ENCODE assay signal across 34 mouse cellular contexts in the genomic region with DNA sequence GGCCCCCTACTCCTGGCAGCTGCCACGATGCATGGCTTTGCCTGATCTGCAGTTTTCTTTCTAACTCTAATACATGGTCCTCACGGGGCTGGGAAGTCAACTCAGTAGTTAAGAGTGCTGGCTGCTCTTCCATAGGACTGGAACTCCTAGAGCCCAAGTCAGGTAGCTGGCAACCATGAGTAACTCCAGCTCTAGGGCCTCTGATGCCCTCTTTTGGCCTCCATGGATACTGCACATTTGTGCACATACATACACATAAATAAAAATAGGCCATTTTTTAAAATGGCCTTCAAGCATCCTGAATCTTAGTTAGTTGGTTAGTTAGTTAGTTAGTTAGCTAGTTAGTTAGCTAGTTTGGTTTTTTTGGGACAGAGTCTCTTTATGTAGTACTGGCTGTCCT. TPM values are rescaled to one million over a fixed set of nuclear protein-coding genes. Genes with fewer than 3 reads are reported as not detected.
A peak's percentile ranks its signal among the peaks of the same experiment; 100 is the strongest.
DNase-seq lines count a peak whose midpoint lies in the region; ATAC-seq and TF ChIP-seq lines count a peak whose summit lies in the region.
"Had no signal": no experiment of that assay in that cellular context is flagged by ENCODE, and none has a peak within 500 bp of the region (broad histone marks: within the 10 kb centered on the region; RNA-seq: fewer than 3 reads in every experiment).

No protein-coding gene starts in this region.

- ATAC-seq in intestine, postnatal 0 days, result no peak
- ATAC-seq in intestine, embryonic 15.5 days, result no peak
- no peak for ATAC-seq in hindbrain, embryonic 13.5 days (ENCODE audit: low FRiP score)
- ATAC-seq in forebrain, embryonic 12.5 days (ENCODE audit: low FRiP score), result no peak
- ATAC-seq: midbrain, embryonic 13.5 days had no signal

- no peaks in the 10 kb centered on the region; the same call in 1 of the 2 replicates for H3K36me3 ChIP-seq in intestine, postnatal 0 days (ENCODE audit: control insufficient read depth, insufficient read depth)
- H3K36me3 ChIP-seq in intestine, embryonic 15.5 days, result no peaks in the 10 kb centered on the region
- H3K36me3 ChIP-seq in macrophage (ENCODE audit: inconsistent target), result peaks cover 59% of the 10 kb centered on the region
- no peaks in the 10 kb centered on the region for H3K36me3 ChIP-seq in hindbrain, embryonic 13.5 days
- no peaks in the 10 kb centered on the region for H3K36me3 ChIP-seq in forebrain, embryonic 12.5 days (replicated peaks)
- H3K36me3 ChIP-seq: embryonic facial prominence, embryonic 12.5 days; heart, embryonic 13.5 days; limb, embryonic 15.5 days; midbrain, embryonic 13.5 days had no signal

- peak; percentile 49 for TF ChIP-seq CTCF in intestine, postnatal 0 days (IDR thresholded peaks at IDR 0.05; ENCODE audit: low read depth)

- 89% methylated on average over 2 of the region's 2 CpGs for WGBS in intestine, postnatal 0 days
- 95% methylated on average over 2 of the region's 2 CpGs for WGBS in intestine, embryonic 15.5 days
- 88% methylated on average over 2 of the region's 2 CpGs for WGBS in macrophage (ENCODE audit: missing documents)
- 86% methylated on average over 2 of the region's 2 CpGs for WGBS in hindbrain, embryonic 13.5 days
- WGBS in forebrain, embryonic 12.5 days, result 92% methylated on average over 2 of the region's 2 CpGs

- H3K9me3 ChIP-seq in intestine, postnatal 0 days (ENCODE audit: control insufficient read depth), result no peaks in the 10 kb centered on the region
- no peaks in the 10 kb centered on the region for H3K9me3 ChIP-seq in intestine, embryonic 15.5 days
- no peaks in the 10 kb centered on the region for H3K9me3 ChIP-seq in hindbrain, embryonic 13.5 days
- H3K9me3 ChIP-seq in forebrain, embryonic 12.5 days, result no peaks in the 10 kb centered on the region
- H3K9me3 ChIP-seq: embryonic facial prominence, embryonic 12.5 days; heart, embryonic 13.5 days; limb, embryonic 15.5 days; midbrain, embryonic 13.5 days had no signal

- H3K4me2 ChIP-seq in intestine, postnatal 0 days (replicated peaks; ENCODE audit: low read depth), result no peak overlapping the region
- H3K4me2 ChIP-seq in intestine, embryonic 15.5 days (replicated peaks), result no peak overlapping the region
- no peak overlapping the region for H3K4me2 ChIP-seq in hindbrain, embryonic 13.5 days
- H3K4me2 ChIP-seq in forebrain, embryonic 12.5 days, result no peak overlapping the region
- H3K4me2 ChIP-seq: embryonic facial prominence, embryonic 12.5 days; heart, embryonic 13.5 days; limb, embryonic 15.5 days; midbrain, embryonic 13.5 days had no signal

- no peaks in the 10 kb centered on the region for H3K27me3 ChIP-seq in intestine, postnatal 0 days (replicated peaks; ENCODE audit: control insufficient read depth, insufficient read depth, low read length)
- no peaks in the 10 kb centered on the region for H3K27me3 ChIP-seq in intestine, embryonic 15.5 days (replicated peaks)
- no peaks in the 10 kb centered on the region for H3K27me3 ChIP-seq in hindbrain, embryonic 13.5 days
- H3K27me3 ChIP-seq in forebrain, embryonic 12.5 days, result no peaks in the 10 kb centered on the region
- H3K27me3 ChIP-seq: CH12.LX; embryonic facial prominence, embryonic 12.5 days; heart, embryonic 13.5 days; limb, embryonic 15.5 days; megakaryocyte, embryonic 14.5 days; midbrain, embryonic 13.5 days had no signal

- H3K27ac ChIP-seq in intestine, postnatal 0 days (ENCODE audit: low read depth, low read length), result no peak overlapping the region
- H3K27ac ChIP-seq in intestine, embryonic 15.5 days, result no peak overlapping the region
- H3K27ac ChIP-seq in macrophage, result peak overlapping the region; percentile 28
- H3K27ac ChIP-seq in hindbrain, embryonic 13.5 days, result no peak overlapping the region
- no peak overlapping the region for H3K27ac ChIP-seq in forebrain, embryonic 12.5 days
- H3K27ac ChIP-seq: embryonic facial prominence, embryonic 12.5 days; gastrocnemius, adult 2 months; heart, embryonic 13.5 days; limb, embryonic 15.5 days; midbrain, embryonic 13.5 days; stomach, postnatal 0 days had no signal

- no peak overlapping the region for H3K9ac ChIP-seq in intestine, postnatal 0 days (ENCODE audit: low read depth, low read length)
- H3K9ac ChIP-seq in intestine, embryonic 15.5 days, result no peak overlapping the region
- H3K9ac ChIP-seq in hindbrain, embryonic 13.5 days, result no peak overlapping the region
- H3K9ac ChIP-seq in forebrain, embryonic 12.5 days, result no peak overlapping the region
- H3K9ac ChIP-seq: embryonic facial prominence, embryonic 12.5 days; heart, embryonic 13.5 days; limb, embryonic 15.5 days; midbrain, embryonic 13.5 days had no signal

- H3K4me3 ChIP-seq in intestine, postnatal 0 days (ENCODE audit: low read depth, low read length), result no peak overlapping the region
- H3K4me3 ChIP-seq in intestine, embryonic 15.5 days (replicated peaks), result no peak overlapping the region
- H3K4me3 ChIP-seq in macrophage (ENCODE audit: inconsistent target), result no peak overlapping the region
- no peak overlapping the region for H3K4me3 ChIP-seq in hindbrain, embryonic 13.5 days
- H3K4me3 ChIP-seq in forebrain, embryonic 12.5 days (replicated peaks), result no peak overlapping the region
- H3K4me3 ChIP-seq: embryonic facial prominence, embryonic 12.5 days; gastrocnemius, adult 2 months; heart, embryonic 13.5 days; limb, embryonic 15.5 days; megakaryocyte, embryonic 14.5 days; midbrain, embryonic 13.5 days had no signal

- DNase-seq in 416B (ENCODE audit: low read depth) (peak; percentile 23), NIH3T3 (ENCODE audit: low read depth) (peak; percentile 20)
- no peak for DNase-seq in adrenal gland, adult 8-10 months
- DNase-seq: adrenal gland, adult 2 months; cerebellum, adult 18-20 months; cerebellum, postnatal 14 days; gastrocnemius, adult 2 months; heart, adult 11 months; heart, postnatal 14 days; kidney, adult 9 months; kidney, postnatal 25 days; lung, adult 18-20 months; lung, postnatal 10 days; right cerebral cortex, postnatal 14 days; thymus, adult 2 months had no signal

- H3K79me2 ChIP-seq in macrophage (ENCODE audit: inconsistent target), result peaks cover 99% of the 10 kb centered on the region

- no peaks in the 10 kb centered on the region for H3K4me1 ChIP-seq in intestine, postnatal 0 days (replicated peaks; ENCODE audit: control insufficient read depth, insufficient read depth, low read length)
- no peaks in the 10 kb centered on the region for H3K4me1 ChIP-seq in intestine, embryonic 15.5 days (replicated peaks)
- no peaks in the 10 kb centered on the region for H3K4me1 ChIP-seq in hindbrain, embryonic 13.5 days (replicated peaks)
- no peaks in the 10 kb centered on the region for H3K4me1 ChIP-seq in forebrain, embryonic 12.5 days
- H3K4me1 ChIP-seq: embryonic facial prominence, embryonic 12.5 days; heart, embryonic 13.5 days; limb, embryonic 15.5 days; midbrain, embryonic 13.5 days had no signal

RNA-seq across cellular contexts. Expression of gene Apobec1, which starts 9.3 kb away (rescaled TPM):
- polyA plus RNA-seq in intestine, postnatal 0 days (2015; fragmentation: Nextera tagmentation; extraction: Ambion mirVana), result 23.8 and 26.0 TPM in 2 replicates
- polyA plus RNA-seq in intestine, embryonic 15.5 days (2015; fragmentation: Nextera tagmentation; extraction: Ambion mirVana), result 6.3 and 7.6 TPM in 2 replicates
- 1,000 to 10,000 TPM in 17 of 26 experiments, 100 to 1,000 TPM in 9; 315 to 2,085 (median 1,261) TPM for total RNA-seq in macrophage (2018; cell fraction: chromatin; rRNA removed)
- 100 to 1,000 TPM; 233 to 622 (median 484) TPM for total RNA-seq in macrophage (2018; cell fraction: cytosol; rRNA removed)
- 1,000 to 10,000 TPM in 12 of 26 experiments, 100 to 1,000 TPM in 14; 360 to 1,596 (median 951) TPM for total RNA-seq in macrophage (2018; cell fraction: nucleus; rRNA removed)
- 444 to 687 TPM (median 596 TPM) in 3 replicates for polyA plus RNA-seq in macrophage (2018)
- polyA plus RNA-seq in hindbrain, embryonic 13.5 days (2015; fragmentation: Nextera tagmentation; extraction: Ambion mirVana), result 1.5 and 2.5 TPM in 2 replicates
- 1.6 and 1.9 TPM in 2 replicates for polyA plus RNA-seq in forebrain, embryonic 12.5 days (2016; fragmentation: Nextera tagmentation; extraction: Ambion mirVana)
- 10 to 100 TPM; 13.4 to 29.5 (median 19.3) TPM for total RNA-seq in adrenal gland, adult 8-10 months (2022)

RNA-seq across cellular contexts. Expression of gene Gdf3, which starts 17.0 kb away (rescaled TPM):
- 0.07 and 0.09 TPM in 2 replicates for polyA plus RNA-seq in intestine, postnatal 0 days (2015; fragmentation: Nextera tagmentation; extraction: Ambion mirVana)
- polyA plus RNA-seq in intestine, embryonic 15.5 days (2015; fragmentation: Nextera tagmentation; extraction: Ambion mirVana), result 0.10 and 0.18 TPM in 2 replicates
- total RNA-seq in macrophage (2018; cell fraction: chromatin; rRNA removed), result 10 to 100 TPM in 2 of 26 experiments, 1 to 10 TPM in 24; 1.8 to 12.0 (median 4.9) TPM
- 10 to 100 TPM; 10.5 to 25.7 (median 18.3) TPM for total RNA-seq in macrophage (2018; cell fraction: cytosol; rRNA removed)
- 10 to 100 TPM in 25 of 26 experiments, 1 to 10 TPM in 1; 5.4 to 27.0 (median 20.6) TPM for total RNA-seq in macrophage (2018; cell fraction: nucleus; rRNA removed)
- polyA plus RNA-seq in macrophage (2018), result 23.1 to 29.1 TPM (median 26.4 TPM) in 3 replicates
- polyA plus RNA-seq in hindbrain, embryonic 13.5 days (2015; fragmentation: Nextera tagmentation; extraction: Ambion mirVana), result 0.08 TPM in 1 of 2 replicates, not detected in the other
- polyA plus RNA-seq in forebrain, embryonic 12.5 days (2016; fragmentation: Nextera tagmentation; extraction: Ambion mirVana), result 0.12 TPM in 1 of 2 replicates, not detected in the other
- total RNA-seq in adrenal gland, adult 8-10 months (2022), result under 1 TPM; 0.14 to 0.48 (median 0.24) TPM
- total RNA-seq: adrenal gland, adult 2 months; CH12.LX; gastrocnemius, adult 2 months; heart, postnatal 14 days; layer of hippocampus, adult 8-10 months; left cerebral cortex, postnatal 14 days had no signal
- polyA plus RNA-seq: embryonic facial prominence, embryonic 12.5 days; frontal cortex, adult 2 months; stomach, postnatal 0 days; urinary bladder, adult 2 months had no signal

RNA-seq across cellular contexts. Expression of gene Dppa3, which starts 33.3 kb away (rescaled TPM):
- polyA plus RNA-seq in intestine, postnatal 0 days (2015; fragmentation: Nextera tagmentation; extraction: Ambion mirVana), result not detected in 2 replicates
- not detected in 2 replicates for polyA plus RNA-seq in intestine, embryonic 15.5 days (2015; fragmentation: Nextera tagmentation; extraction: Ambion mirVana)
- 1 to 10 TPM in 6 of 26 experiments, not detected in 20; 1.1 to 3.8 (median 1.5) TPM for total RNA-seq in macrophage (2018; cell fraction: chromatin; rRNA removed)
- 1 to 10 TPM in 5 of 26 experiments, under 1 TPM in 20, not detected in 1; 0.29 to 1.3 (median 0.58) TPM for total RNA-seq in macrophage (2018; cell fraction: cytosol; rRNA removed)
- 1 to 10 TPM in 15 of 26 experiments, under 1 TPM in 2, not detected in 9; 0.86 to 5.5 (median 1.8) TPM for total RNA-seq in macrophage (2018; cell fraction: nucleus; rRNA removed)
- 1.3 to 3.4 TPM (median 1.4 TPM) in 3 replicates for polyA plus RNA-seq in macrophage (2018)
- polyA plus RNA-seq in hindbrain, embryonic 13.5 days (2015; fragmentation: Nextera tagmentation; extraction: Ambion mirVana), result not detected in 2 replicates
- polyA plus RNA-seq in forebrain, embryonic 12.5 days (2016; fragmentation: Nextera tagmentation; extraction: Ambion mirVana), result not detected in 2 replicates
- total RNA-seq in adrenal gland, adult 8-10 months (2022), result not detected
- total RNA-seq: adrenal gland, adult 2 months; CH12.LX; gastrocnemius, adult 2 months; heart, postnatal 14 days; layer of hippocampus, adult 8-10 months; left cerebral cortex, postnatal 14 days had no signal
- polyA plus RNA-seq: adrenal gland, adult 2 months; embryonic facial prominence, embryonic 12.5 days; forebrain, embryonic 11.5 days; frontal cortex, adult 2 months; heart, embryonic 13.5 days; hindbrain, embryonic 11.5 days; limb, embryonic 15.5 days; midbrain, embryonic 13.5 days; neural tube, embryonic 11.5 days; stomach, postnatal 0 days had no signal

RNA-seq across cellular contexts. Expression of gene Aicda, which starts 39.3 kb away (rescaled TPM):
- not detected in 2 replicates for polyA plus RNA-seq in intestine, postnatal 0 days (2015; fragmentation: Nextera tagmentation; extraction: Ambion mirVana)
- polyA plus RNA-seq in intestine, embryonic 15.5 days (2015; fragmentation: Nextera tagmentation; extraction: Ambion mirVana), result not detected in 2 replicates
- total RNA-seq in macrophage (2018; cell fraction: chromatin; rRNA removed), result not detected
- under 1 TPM in 8 of 26 experiments, not detected in 18; 0.05 to 0.13 (median 0.09) TPM for total RNA-seq in macrophage (2018; cell fraction: cytosol; rRNA removed)
- not detected for total RNA-seq in macrophage (2018; cell fraction: nucleus; rRNA removed)
- 0.13 TPM in 1 of 3 replicates, not detected in the others for polyA plus RNA-seq in macrophage (2018)
- polyA plus RNA-seq in hindbrain, embryonic 13.5 days (2015; fragmentation: Nextera tagmentation; extraction: Ambion mirVana), result 0.71 and 1.1 TPM in 2 replicates
- not detected in 2 replicates for polyA plus RNA-seq in forebrain, embryonic 12.5 days (2016; fragmentation: Nextera tagmentation; extraction: Ambion mirVana)
- total RNA-seq in adrenal gland, adult 8-10 months (2022), result not detected
- total RNA-seq: adrenal gland, adult 2 months; gastrocnemius, adult 2 months; heart, postnatal 14 days; layer of hippocampus, adult 8-10 months; left cerebral cortex, postnatal 14 days had no signal
- polyA plus RNA-seq: adrenal gland, adult 2 months; embryonic facial prominence, embryonic 12.5 days; forebrain, embryonic 11.5 days; frontal cortex, adult 2 months; heart, embryonic 13.5 days; hindbrain, embryonic 11.5 days; neural tube, embryonic 11.5 days; stomach, postnatal 0 days; urinary bladder, adult 2 months had no signal

Comparison
In these comparisons a context has a peak if more than half of its experiments do, and no peak if none do; other contexts are left out.
1. RNA of gene Apobec1, which starts 9.3 kb away (polyA plus RNA-seq): 444 to 687 TPM in macrophage; 23.8 to 26.0 TPM in intestine, postnatal 0 days, 6.3 to 7.6 TPM in intestine, embryonic 15.5 days, 1.5 to 2.5 TPM in hindbrain, embryonic 13.5 days and 1.6 to 1.9 TPM in forebrain, embryonic 12.5 days; every median in the first group is over 10 times any median in the second.
2. RNA of gene Gdf3, which starts 17.0 kb away (polyA plus RNA-seq): 23.1 to 29.1 TPM in macrophage; 0.10 to 0.18 TPM in intestine, embryonic 15.5 days, 0.07 to 0.09 TPM in intestine, postnatal 0 days, 0.08 TPM in hindbrain, embryonic 13.5 days and 0.12 TPM in forebrain, embryonic 12.5 days; every median in the first group is over 10 times any median in the second.